Mouse (Mus musculus) cerebellum, adult 11 months (tissue): Measurements from ENCODE around the gene Dxo.

Source experiments
- DNase-seq: peaks from one replicate; pipeline ENCODE4 v3.0.0; 2022

Dxo gene

GRCm38 (mm10) chr17:34881683-34882310 lies 45.0 kb downstream of the Dxo start, which contains the start of gene Gm20547:
Gene Gm20547, minus strand, starts transcription at chr17:34882042.
- no peak for DNase-seq

DNA sequence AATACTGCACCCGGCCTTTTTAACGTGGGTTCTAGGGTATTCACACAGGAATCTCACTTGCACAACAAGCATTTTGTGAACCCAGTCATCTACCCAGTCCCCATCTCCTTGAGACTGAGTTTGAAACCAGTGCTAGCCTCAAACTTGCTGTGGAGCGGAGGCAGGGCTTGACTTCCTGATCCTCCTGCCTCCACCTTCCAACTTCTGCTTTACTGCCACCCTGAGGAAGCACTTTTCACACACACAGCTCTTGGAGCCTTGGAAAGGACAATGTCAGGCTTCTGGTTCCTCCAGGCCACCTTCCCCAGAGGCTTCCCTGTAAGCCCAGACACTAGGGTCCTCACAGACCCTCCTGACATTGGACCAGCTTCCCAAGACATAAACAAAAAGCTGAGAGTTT lies 46.5 kb downstream of the Dxo start:
- no peak for DNase-seq

DNA sequence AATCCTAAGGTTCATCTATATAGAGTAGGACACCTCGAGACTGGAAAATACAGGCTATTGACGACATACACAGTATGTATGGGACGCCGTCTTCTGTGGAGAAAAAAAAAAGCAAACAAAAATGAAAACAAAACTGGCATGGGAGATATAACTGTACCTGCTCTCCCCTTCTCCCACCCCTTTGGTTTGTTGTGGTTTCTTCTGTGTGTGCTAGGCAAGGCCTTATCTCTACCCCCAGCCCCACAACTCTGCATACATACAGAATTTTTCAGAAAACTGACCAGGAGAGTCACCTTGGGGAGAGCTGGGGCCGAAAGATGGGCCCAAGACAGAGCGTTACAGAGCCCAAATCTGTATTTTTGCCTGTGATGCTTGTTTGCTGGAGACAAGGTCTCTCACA lies 47.9 kb downstream of the Dxo start:
- no peak for DNase-seq

DNA sequence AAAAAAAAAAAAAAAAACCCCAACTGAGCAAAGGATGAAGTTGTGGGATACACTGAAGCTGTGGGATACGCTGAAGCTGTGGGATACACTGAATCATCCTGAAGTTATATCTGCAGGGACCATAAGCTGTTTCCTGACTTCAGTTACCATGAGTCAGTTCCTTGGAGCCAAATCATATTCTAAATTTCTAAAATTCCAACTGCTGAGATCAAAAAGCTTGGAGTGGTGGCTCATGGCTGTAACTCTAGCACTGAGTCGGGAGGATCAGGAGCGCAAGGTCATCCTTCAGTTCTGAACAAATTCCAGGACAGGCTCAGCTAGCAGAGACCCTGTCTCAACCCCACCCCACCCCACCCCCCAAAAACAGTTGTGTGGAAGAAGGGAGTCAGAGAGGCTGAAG lies 48.8 kb downstream of the Dxo start:
- DNase-seq, result no peak

DNA sequence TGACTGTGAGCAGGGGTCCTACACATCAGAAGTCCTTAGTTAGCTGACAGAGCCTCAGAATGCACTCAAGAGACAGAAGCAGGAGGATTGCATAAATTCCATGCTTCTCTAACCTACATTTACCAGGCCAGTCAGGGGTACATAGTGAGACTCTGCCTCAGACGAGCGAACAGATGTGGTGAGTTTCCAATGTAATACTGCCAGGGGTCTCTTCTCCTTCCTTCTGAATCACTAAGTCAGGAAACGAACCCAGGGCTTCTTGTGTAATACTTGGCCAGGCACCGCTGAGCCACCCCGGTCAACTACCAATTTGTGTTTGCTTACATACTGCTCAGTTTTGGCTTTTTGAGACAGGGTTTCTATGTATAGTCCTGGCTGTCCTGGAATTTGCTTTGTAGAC lies 51.1 kb downstream of the Dxo start:
- no peak for DNase-seq
